Mouse (Mus musculus) kidney, adult 2 months (tissue): ENCODE results near the gene Gm28961.
"Not testable (repeated sequence)": the region's sequence is repeated elsewhere in the genome, so short reads cannot be mapped to it uniquely, and the experiment has no call there.

Experiments
- CTCF ChIP-seq: fragments of 200-500 bp; conservative IDR thresholded peaks from 2 replicates; pipeline ENCODE4 v1.5.1; 2011; ENCODE audit warnings: low read depth, mild to moderate bottlenecking, control low read depth, low read length, moderate library complexity, mixed read lengths; ENCODE audit not compliant: insufficient read depth, insufficient read length
- POLR2A ChIP-seq: fragments of 200-500 bp; IDR thresholded peaks from one replicate; pipeline ENCODE4 v1.6.1; 2011; ENCODE audit warnings: low read depth, low read length, control low read depth

GRCm38 (mm10) chrY:57705397-57705796 is at the start of gene Gm28961:
- TF ChIP-seq CTCF, POLR2A: not testable (repeated sequence)
